Mouse (Mus musculus): ENCODE data around the gene Gm11011. TPM values are rescaled to one million over a fixed set of nuclear protein-coding genes. Genes with fewer than 3 reads are reported as not detected.

The Gm11011 gene
- polyA plus RNA-seq (2017; shearing (Covaris generic)), result not detected

GRCm38 (mm10) chr2:169587645-169588044 is at the start of gene Gm11011:
TSS of gene Gm11011 (minus strand) at chr2:169587745.

GRCm38 (mm10) chr2:169632338-169633151 is 45.0 kb upstream of the Gm11011 start, which contains the start of gene Tshz2:
TSS of gene Tshz2 (plus strand) at chr2:169633013.

Other genes with a start within 250 kb of the Gm11011 start
- 1 to 10 TPM in 1 of 2 experiments, under 1 TPM in 1; 0.96 to 1.6 TPM for gene Tshz2, start 45.3 kb upstream of the Gm11011 start, polyA plus RNA-seq (2017; shearing (Covaris generic))